Mouse (Mus musculus) urinary bladder, adult 18-20 months (tissue): ENCODE data around the gene Wdtc1.
A peak's percentile ranks its signal among the peaks of the same experiment; 100 is the strongest.

Experiments used
- DNase-seq, 2 experiments: peaks; one replicate each; pipeline ENCODE4 v3.0.0; 2022; ENCODE audit warnings: low spot score in 2 of 2, mixed read lengths in 2 of 2

Gene Wdtc1

GRCm38 (mm10) chr4:133375812-133376577 is 22.7 kb upstream of the Wdtc1 start:
- DNase-seq: no peak

GRCm38 (mm10) chr4:133374011-133374410 is 20.7 kb upstream of the Wdtc1 start:
- DNase-seq: no peak

- DNase-seq: no peak
These were observed 19.0 kb upstream of the Wdtc1 start for GRCm38 (mm10) chr4:133372278-133372665.

- no peak for DNase-seq
These were observed 18.5 kb upstream of the Wdtc1 start for GRCm38 (mm10) chr4:133371621-133372277.

GRCm38 (mm10) chr4:133370298-133371274 is 17.3 kb upstream of the Wdtc1 start:
- DNase-seq: no peak

- peak; percentile 90 to 95 for DNase-seq
These were observed 16.4 kb upstream of the Wdtc1 start, which contains the start of gene Slc9a1 for GRCm38 (mm10) chr4:133369553-133370297. Gene Slc9a1 (plus strand): TSS chr4:133369706.

GRCm38 (mm10) chr4:133354641-133355040 is 1.4 kb upstream of the Wdtc1 start:
- no peak for DNase-seq

GRCm38 (mm10) chr4:133352797-133353196 is 484 bp downstream of the Wdtc1 start:
- no peak for DNase-seq

- no peak for DNase-seq
These were observed 5.1 kb downstream of the Wdtc1 start for GRCm38 (mm10) chr4:133348051-133348775.

- DNase-seq: peak in 1 of 2 experiments; percentile 9
These were observed 5.7 kb downstream of the Wdtc1 start for GRCm38 (mm10) chr4:133347624-133348023.

GRCm38 (mm10) chr4:133346577-133346976 is 6.7 kb downstream of the Wdtc1 start:
- DNase-seq: no peak

- DNase-seq: no peak
These were observed 7.6 kb downstream of the Wdtc1 start for GRCm38 (mm10) chr4:133345702-133346101.

GRCm38 (mm10) chr4:133344112-133344511 is 9.2 kb downstream of the Wdtc1 start:
- peak in 1 of 2 experiments; percentile 25 for DNase-seq

- DNase-seq: no peak
These were observed 13.1 kb downstream of the Wdtc1 start for GRCm38 (mm10) chr4:133340217-133340616.

GRCm38 (mm10) chr4:133339148-133339749 is 14.0 kb downstream of the Wdtc1 start:
- peak; percentile 98 for DNase-seq

GRCm38 (mm10) chr4:133338521-133339095 is 14.7 kb downstream of the Wdtc1 start:
- DNase-seq: peak in 1 of 2 experiments; percentile 75

- DNase-seq: no peak
These were observed 15.3 kb downstream of the Wdtc1 start for GRCm38 (mm10) chr4:133337833-133338520.

GRCm38 (mm10) chr4:133333306-133333705 is 20.0 kb downstream of the Wdtc1 start:
- no peak for DNase-seq

GRCm38 (mm10) chr4:133330296-133330695 is 23.0 kb downstream of the Wdtc1 start:
- DNase-seq: no peak
